ENCODE assay signal across 8 mouse cellular contexts in the genomic region with DNA sequence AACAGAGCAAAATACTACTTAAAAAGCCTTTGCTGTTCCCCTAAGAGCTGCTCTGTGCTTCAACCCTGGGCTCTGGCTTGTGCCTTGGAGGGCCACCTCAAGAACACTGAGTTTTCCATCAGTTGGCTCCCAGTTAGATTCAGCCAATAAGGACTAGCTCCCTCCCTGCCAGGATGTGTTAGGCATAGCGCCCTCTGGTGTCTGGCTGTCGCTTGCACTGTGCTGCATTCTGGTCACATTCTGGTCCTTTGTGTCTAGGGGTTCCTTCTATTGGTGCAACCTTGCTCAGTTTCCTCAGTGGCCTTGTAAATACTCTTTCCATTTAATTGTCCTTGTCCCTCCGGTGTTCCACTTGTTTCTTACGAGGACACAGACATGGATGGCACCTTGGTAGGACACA.
A peak's percentile ranks its signal among the peaks of the same experiment; 100 is the strongest.
DNase-seq lines count a peak whose midpoint lies in the region; ATAC-seq lines count a peak whose summit lies in the region.

No protein-coding gene starts in this region.

- no peaks in the 10 kb centered on the region for H3K36me3 ChIP-seq in hindbrain, embryonic 11.5 days (ENCODE audit: control insufficient read depth, insufficient read depth, low read length)
- H3K36me3 ChIP-seq in hindbrain, embryonic 16.5 days (ENCODE audit: control insufficient read depth, insufficient read depth, low read length) = no peaks in the 10 kb centered on the region; the same call in 1 of the 2 replicates

- H3K4me2 ChIP-seq in hindbrain, embryonic 11.5 days (replicated peaks; ENCODE audit: low read depth, low read length) = no peak overlapping the region
- no peak overlapping the region for H3K4me2 ChIP-seq in hindbrain, embryonic 16.5 days (ENCODE audit: low read length)

- peak; percentile 68 for DNase-seq in hindbrain, embryonic 11.5 days (ENCODE audit: low spot score)
- DNase-seq in urinary bladder, postnatal 14 days (ENCODE audit: low spot score) = peak; percentile 11
- DNase-seq in urinary bladder, postnatal 10 days (ENCODE audit: low spot score) = no peak
- DNase-seq in forelimb bud, embryonic 11.5 days (ENCODE audit: low read depth, low spot score) = peak; percentile 21
- peak; percentile 45 for DNase-seq in retina, postnatal 1 day
- DNase-seq in cerebellum, adult 9-11 months = no peak
- no peak for DNase-seq in layer of hippocampus, adult 9-11 months

- ATAC-seq in hindbrain, embryonic 11.5 days (ENCODE audit: low FRiP score) = no peak
- ATAC-seq in hindbrain, embryonic 16.5 days = no peak

- H3K4me3 ChIP-seq in hindbrain, embryonic 11.5 days (ENCODE audit: low read depth, low read length) = no peak overlapping the region
- H3K4me3 ChIP-seq in hindbrain, embryonic 16.5 days (ENCODE audit: low read length) = no peak overlapping the region

- no peak overlapping the region for H3K27ac ChIP-seq in hindbrain, embryonic 11.5 days (ENCODE audit: low read depth, low read length)
- H3K27ac ChIP-seq in hindbrain, embryonic 16.5 days (ENCODE audit: low read depth, low read length) = no peak overlapping the region

- no peaks in the 10 kb centered on the region for H3K4me1 ChIP-seq in hindbrain, embryonic 11.5 days (replicated peaks; ENCODE audit: control insufficient read depth, insufficient read depth, low read length)
- 0 out of 2 replicates have a peak, but pooled peaks cover 2% of the 10 kb centered on the region for H3K4me1 ChIP-seq in hindbrain, embryonic 16.5 days (ENCODE audit: control insufficient read depth, insufficient read depth, low read depth, low read length)

- no peak overlapping the region for H3K9ac ChIP-seq in hindbrain, embryonic 11.5 days (ENCODE audit: low read depth, low read length)
- no peak overlapping the region for H3K9ac ChIP-seq in hindbrain, embryonic 16.5 days (ENCODE audit: low read depth, low read length)

- no peaks in the 10 kb centered on the region for H3K9me3 ChIP-seq in hindbrain, embryonic 11.5 days (ENCODE audit: control insufficient read depth, low read length)
- H3K9me3 ChIP-seq in hindbrain, embryonic 16.5 days (ENCODE audit: control insufficient read depth, low read length) = no peaks in the 10 kb centered on the region

- H3K27me3 ChIP-seq in hindbrain, embryonic 11.5 days (ENCODE audit: control insufficient read depth, insufficient read depth, low read length) = no peaks in the 10 kb centered on the region
- H3K27me3 ChIP-seq in hindbrain, embryonic 16.5 days (replicated peaks; ENCODE audit: control insufficient read depth, insufficient read depth, low read length) = no peaks in the 10 kb centered on the region

- 53% methylated on average over 4 of the region's 4 CpGs for WGBS in hindbrain, embryonic 11.5 days
- 56% methylated on average over 4 of the region's 4 CpGs for WGBS in hindbrain, embryonic 16.5 days

Comparison
In these comparisons a context has a peak if more than half of its experiments do, and no peak if none do; other contexts are left out.
1. DNase-seq: peak in hindbrain, embryonic 11.5 days (single experiment), urinary bladder, postnatal 14 days (single experiment), forelimb bud, embryonic 11.5 days (single experiment) and retina, postnatal 1 day (single experiment); none in urinary bladder, postnatal 10 days (single experiment), cerebellum, adult 9-11 months (single experiment) and layer of hippocampus, adult 9-11 months (single experiment).